Mouse (Mus musculus): ENCODE measurements around the gene 4930583I09Rik.

Gene 4930583I09Rik

GRCm38 (mm10) chr17:64835928-64836327, at the start of gene 4930583I09Rik:
Gene 4930583I09Rik, minus strand, starts transcription at chr17:64836071.
- DNase-seq (ENCODE audit: low spot score) = no peak

DNA sequence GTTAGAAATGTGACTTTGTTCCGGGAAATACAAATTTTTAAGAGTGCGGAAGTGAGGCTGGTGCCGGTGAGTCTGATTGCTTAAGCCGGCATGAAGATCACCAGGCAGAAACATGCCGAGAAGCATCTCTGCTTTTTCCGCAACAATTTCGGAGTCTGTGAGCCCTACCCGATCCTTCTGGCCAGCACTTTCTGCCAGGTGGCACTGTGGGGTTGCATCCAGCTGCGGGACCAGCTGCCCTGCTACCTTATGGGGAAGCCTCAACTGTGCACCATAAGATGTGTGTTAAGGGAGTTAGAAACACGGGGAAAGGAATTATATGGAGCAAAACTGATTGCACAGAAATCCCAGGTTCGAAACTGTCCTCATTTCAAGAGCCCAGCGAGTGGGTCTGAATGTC, 40.2 kb upstream of the 4930583I09Rik start:
- no peak for DNase-seq (ENCODE audit: low spot score)

GRCm38 (mm10) chr17:64873651-64874072, 37.8 kb upstream of the 4930583I09Rik start:
- no peak for DNase-seq (ENCODE audit: low spot score)

DNA sequence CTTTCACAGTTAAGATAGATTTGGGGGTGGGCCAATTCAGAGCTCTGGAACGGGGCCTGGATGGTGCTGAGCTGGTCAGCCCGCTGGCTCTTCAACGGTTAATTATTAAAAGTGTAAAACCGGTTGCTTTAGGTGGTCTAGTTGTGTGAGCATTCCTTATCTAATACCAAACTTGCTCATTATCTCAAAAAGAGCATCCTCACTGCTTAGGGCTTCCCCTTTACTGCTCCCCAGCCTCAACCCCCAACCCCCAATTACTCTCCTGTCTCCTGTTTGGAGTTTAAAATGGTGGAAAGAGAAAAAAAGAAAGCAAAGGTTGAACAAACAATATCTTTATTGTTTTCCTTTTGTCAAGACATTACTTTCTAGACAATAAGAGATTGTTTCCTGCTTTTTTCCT, 27.9 kb upstream of the 4930583I09Rik start:
- DNase-seq (ENCODE audit: low spot score) = no peak

DNA sequence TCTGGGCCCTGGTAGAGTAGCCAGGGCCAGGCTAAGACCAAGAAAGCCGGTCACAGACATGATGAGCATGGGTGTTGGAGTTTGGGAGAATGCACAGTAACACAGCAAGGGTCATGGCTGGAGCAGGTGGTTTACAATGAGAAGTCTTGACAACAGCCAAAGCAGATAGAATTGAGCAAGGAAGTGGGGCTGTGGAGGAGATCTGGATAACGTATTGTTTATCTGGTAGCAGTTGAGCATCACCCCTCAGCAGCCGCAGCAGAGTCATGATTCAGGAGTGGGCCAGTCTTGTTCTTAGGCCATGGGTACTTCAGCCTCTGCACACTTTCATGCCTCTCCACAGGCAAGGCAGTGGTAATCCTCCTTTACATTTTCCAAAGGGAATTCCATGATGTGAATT, 25.1 kb upstream of the 4930583I09Rik start:
- no peak for DNase-seq (ENCODE audit: low spot score)

GRCm38 (mm10) chr17:64858848-64859247, 23.0 kb upstream of the 4930583I09Rik start:
- DNase-seq (ENCODE audit: low spot score) = no peak

DNA sequence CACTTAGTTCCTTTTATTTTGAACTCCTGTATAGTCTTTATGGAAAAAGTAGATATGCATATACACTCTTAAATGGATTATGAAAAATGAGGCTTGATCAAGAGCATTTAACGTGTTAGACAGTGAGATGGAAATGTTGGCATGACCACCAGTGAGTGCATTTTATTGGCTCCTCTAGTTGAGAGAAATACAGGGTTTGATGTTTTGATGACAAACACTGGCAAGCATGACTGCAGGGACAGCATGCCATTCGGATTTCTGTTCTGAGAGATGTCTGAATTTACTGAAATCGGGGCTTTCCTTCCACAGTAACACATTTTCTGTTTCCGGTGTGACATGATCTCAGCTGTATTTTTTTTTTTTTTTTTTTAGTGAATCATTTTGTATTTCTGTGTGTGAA, 12.2 kb upstream of the 4930583I09Rik start:
- no peak for DNase-seq (ENCODE audit: low spot score)

DNA sequence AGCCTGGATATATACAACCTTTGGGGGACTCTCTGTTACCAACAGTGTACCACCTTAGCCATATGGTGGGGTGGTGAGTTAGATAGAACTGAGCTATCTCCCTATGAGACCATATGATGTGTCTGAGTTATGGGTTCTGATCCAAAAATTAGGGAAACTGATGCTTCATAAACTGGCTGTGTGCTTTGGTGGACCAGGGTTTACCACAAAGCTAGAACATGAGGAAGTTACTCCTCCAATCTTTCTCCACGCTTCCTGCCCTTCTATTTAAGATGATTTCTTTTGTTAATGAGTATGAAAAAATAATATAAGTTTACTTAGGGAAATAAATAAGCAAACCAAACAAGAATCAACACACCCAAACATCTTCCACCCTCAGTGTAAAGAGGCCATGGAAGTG, 10.8 kb upstream of the 4930583I09Rik start:
- DNase-seq (ENCODE audit: low spot score) = no peak

- peak; percentile 8 for DNase-seq (ENCODE audit: low spot score)
Observed at GRCm38 (mm10) chr17:64836892-64837291, 1.0 kb upstream of the 4930583I09Rik start.

- DNase-seq (ENCODE audit: low spot score) = no peak
Observed at GRCm38 (mm10) chr17:64836352-64836751, 481 bp upstream of the 4930583I09Rik start.

DNA sequence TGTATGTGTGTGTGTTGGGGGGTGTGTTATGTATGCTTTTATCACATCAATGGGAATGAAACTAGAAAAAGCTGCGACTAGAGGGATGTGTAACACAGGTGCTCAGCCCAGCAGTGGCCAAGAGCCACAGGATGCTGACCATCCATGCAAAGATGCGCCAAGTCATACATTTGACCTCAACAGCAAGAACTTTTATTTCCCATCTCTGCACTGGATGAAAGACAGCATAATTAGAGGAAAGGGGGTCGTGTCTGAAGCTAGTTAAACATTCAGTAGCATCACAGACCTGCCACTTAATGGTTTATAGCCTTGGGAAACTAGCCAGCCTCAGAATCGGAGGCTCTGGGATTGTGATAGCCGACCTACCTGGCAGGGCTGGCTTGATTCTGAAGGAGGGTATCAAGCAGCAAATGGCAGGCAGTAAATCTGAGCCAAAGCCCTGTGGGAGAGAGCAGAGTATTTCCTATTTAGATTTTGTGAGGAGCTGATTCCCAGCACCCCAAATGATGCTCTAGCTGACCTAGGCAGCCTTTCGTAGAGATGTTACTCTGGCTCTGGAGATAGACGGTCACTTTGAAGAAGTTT, 1.9 kb downstream of the 4930583I09Rik start:
- no peak for DNase-seq (ENCODE audit: low spot score)

DNA sequence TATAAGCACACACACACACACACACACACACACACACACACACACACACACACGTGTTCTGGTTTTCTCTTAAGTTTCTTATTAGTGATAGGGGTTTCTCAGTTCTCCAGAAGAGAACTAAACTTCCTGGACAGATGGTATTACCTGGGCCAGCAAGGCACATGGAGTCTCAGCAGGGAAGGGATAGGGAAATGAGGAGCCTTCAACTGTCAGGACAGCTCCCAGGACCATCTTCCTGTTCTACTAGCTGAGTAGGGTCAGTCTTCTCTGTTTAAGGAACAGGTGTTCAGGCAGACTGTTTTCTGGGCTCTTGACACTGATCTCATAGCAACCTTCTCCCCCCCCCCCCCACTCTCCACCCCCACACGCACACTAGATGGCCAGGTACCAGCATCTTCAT, 2.8 kb downstream of the 4930583I09Rik start:
- no peak for DNase-seq (ENCODE audit: low spot score)

DNA sequence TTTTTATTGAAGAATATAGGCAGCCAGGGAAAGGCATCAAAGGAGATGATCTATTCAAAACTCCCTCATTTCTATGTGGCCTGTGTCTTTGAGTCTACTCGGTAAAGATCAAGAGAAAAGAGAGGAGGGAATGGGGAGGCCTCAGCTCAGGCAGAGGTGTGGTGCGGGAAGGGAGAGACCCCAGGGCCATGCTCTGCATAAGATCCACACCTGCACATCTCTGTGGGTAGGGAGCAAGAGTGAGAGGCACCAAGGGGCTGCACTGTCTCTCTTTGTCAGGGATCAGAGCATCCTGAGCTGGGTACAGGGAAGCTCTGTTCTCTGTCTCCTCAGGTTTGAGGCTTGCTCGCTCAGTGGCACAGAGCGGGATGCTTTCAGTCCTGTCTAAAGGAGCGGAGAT, 8.4 kb downstream of the 4930583I09Rik start:
- no peak for DNase-seq (ENCODE audit: low spot score)

GRCm38 (mm10) chr17:64826843-64827242, 9.0 kb downstream of the 4930583I09Rik start:
- no peak for DNase-seq (ENCODE audit: low spot score)

- no peak for DNase-seq (ENCODE audit: low spot score)
Observed at GRCm38 (mm10) chr17:64822561-64822960, 13.3 kb downstream of the 4930583I09Rik start.

DNA sequence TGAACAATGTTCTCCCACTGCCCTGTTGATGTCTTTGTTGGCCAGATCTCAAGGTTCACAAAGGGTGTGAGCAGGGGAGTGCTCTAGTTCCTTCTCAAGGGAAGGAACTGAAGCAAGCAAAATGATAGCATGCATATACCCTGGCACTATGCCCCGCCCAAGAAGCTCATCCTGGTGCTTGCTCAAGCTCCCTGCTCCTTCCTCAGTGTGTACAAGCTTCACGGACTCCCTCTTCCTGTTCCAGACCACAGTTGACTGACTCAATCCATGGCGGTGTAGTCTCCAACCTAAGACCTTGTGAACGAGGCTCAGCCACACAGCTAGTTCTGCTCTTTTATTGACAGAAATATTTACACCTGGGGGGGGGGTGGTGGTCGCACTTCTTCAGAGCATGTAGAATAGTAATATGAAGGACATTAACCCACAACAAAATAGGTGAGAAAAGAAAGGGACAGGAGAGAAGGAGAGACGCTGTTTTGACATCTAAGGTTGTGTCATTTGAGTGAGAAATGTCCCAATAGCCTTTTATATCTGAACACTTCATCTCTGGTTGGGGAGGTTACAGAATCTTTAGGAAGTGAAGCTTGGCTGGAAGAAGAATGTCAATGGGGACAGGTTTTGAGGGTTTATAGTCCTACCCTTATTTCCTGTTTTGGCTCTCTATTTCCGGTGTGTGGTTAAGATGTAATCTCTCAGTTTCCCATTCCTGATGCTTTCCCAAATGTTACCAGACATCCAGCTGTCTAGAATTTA, 14.9 kb downstream of the 4930583I09Rik start:
- DNase-seq (ENCODE audit: low spot score) = no peak

DNA sequence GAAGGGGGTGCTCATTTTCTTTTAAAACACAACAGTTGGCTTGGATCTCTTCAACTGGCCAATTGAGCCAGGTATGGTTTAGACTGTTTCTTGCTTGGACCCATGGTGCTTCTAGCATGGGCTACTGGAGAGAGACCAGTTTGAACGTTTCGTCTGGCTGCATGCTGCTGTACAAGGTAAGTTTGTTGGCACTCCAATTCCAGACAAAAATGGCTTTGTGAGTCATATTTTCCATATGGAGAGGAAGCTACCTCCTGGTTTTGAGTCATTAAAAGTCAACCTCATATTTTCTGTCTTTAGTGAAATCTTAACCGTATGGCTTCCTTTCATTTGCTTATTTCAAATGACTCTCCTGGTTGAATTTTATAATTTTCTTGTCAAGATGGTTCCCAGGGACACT, 19.6 kb downstream of the 4930583I09Rik start:
- DNase-seq (ENCODE audit: low spot score) = no peak

GRCm38 (mm10) chr17:64815806-64816205, 20.1 kb downstream of the 4930583I09Rik start:
- DNase-seq (ENCODE audit: low spot score) = no peak

- no peak for DNase-seq (ENCODE audit: low spot score)
Observed at GRCm38 (mm10) chr17:64813568-64813967, 22.3 kb downstream of the 4930583I09Rik start.

DNA sequence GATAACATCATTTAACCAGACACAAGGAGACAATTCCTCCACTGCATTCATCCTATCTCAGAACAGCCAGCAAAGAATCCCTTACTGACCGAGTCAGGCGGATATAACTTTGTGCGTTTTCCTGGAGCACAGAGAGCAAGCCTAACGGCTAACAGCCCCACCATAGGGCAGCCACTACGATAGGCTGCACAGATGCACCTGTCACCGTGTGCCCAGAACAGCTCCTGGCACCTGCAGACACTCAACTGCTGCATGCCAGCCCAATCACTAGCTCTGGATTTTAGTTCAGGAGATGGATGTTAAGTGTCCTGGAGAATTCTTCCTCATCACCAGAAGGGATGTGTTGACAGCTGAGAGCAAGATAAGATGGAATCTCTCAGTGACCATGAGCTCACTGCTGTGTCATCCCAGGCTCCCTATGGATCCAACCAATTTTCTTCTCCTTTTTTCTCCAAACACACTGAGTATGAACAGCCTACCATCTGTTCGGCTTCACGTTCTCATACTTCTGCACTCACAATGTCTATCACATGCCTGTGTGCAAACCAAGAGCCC, 29.8 kb downstream of the 4930583I09Rik start:
- no peak for DNase-seq (ENCODE audit: low spot score)

- no peak for DNase-seq (ENCODE audit: low spot score)
Observed at GRCm38 (mm10) chr17:64804375-64805124, 31.3 kb downstream of the 4930583I09Rik start.

- no peak for DNase-seq (ENCODE audit: low spot score)
Observed at GRCm38 (mm10) chr17:64802956-64803275, 33.0 kb downstream of the 4930583I09Rik start.

Data from left cerebral cortex, adult 11 months (tissue).